Mouse (Mus musculus) ES-E14 (cell line): Measurements from ENCODE around the gene Mtss1l. TPM values are rescaled to one million over a fixed set of nuclear protein-coding genes. Genes with fewer than 3 reads are reported as not detected.

ENCODE experiments used
- DNase-seq: peaks from one replicate; pipeline ENCODE4 v3.0.0-alpha.2; 2013; ENCODE audit warnings: low read depth, low spot score
- H3K27ac ChIP-seq: 2 replicates; pipeline ENCODE4 v1.5.1; 2012; ENCODE audit warnings: low read depth, mild to moderate bottlenecking, low read length, moderate library complexity, mixed read lengths; ENCODE audit not compliant: poor library complexity, insufficient read depth, severe bottlenecking
- H3K36me3 ChIP-seq: 2 replicates; pipeline ENCODE4 v1.6.1; 2012; ENCODE audit warnings: mild to moderate bottlenecking, low read length, moderate library complexity, mixed read lengths; ENCODE audit not compliant: control insufficient read depth, poor library complexity, insufficient read depth, severe bottlenecking
- H3K4me1 ChIP-seq, 2 experiments: fragments of 150-350 bp in 1 of 2; sonication (generic) in 1 of 2; 2 replicates each; pipeline ENCODE4 v1.6.1; 2012; ENCODE audit warnings: low read length in 2 of 2, mild to moderate bottlenecking in 1 of 2, mixed read lengths in 1 of 2; ENCODE audit not compliant: control insufficient read depth in 2 of 2, insufficient read depth in 2 of 2, poor library complexity in 1 of 2
- H3K4me3 ChIP-seq, 2 experiments: fragments of 150-350 bp in 1 of 2; sonication (generic) in 1 of 2; 2 replicates each; pipeline ENCODE4 v1.5.1; 2012; ENCODE audit warnings: low read length in 2 of 2, low read depth in 1 of 2, mild to moderate bottlenecking in 1 of 2, mixed read lengths in 1 of 2; ENCODE audit not compliant: insufficient read depth in 1 of 2, poor library complexity in 1 of 2, severe bottlenecking in 1 of 2
- H3K9ac ChIP-seq: 2 replicates; pipeline ENCODE4 v1.6.1; 2012; ENCODE audit warnings: low read depth, mild to moderate bottlenecking, low read length, mixed read lengths; ENCODE audit not compliant: poor library complexity, insufficient read depth, severe bottlenecking
- H3K9me3 ChIP-seq: fragments of 150-350 bp; sonication (generic); 2 replicates; pipeline ENCODE4 v1.6.1; 2012; ENCODE audit warnings: low read depth, mild to moderate bottlenecking, low read length; ENCODE audit not compliant: control insufficient read depth, insufficient read depth
- CHD2 ChIP-seq: IDR thresholded peaks from 2 replicates; pipeline ENCODE4 v1.6.1; 2014; ENCODE audit warnings: mild to moderate bottlenecking, low read depth, low read length, inconsistent platforms
- HCFC1 ChIP-seq: IDR thresholded peaks from 2 replicates; pipeline ENCODE4 v1.6.1; 2012; ENCODE audit warnings: low read length, inconsistent platforms, borderline replicate concordance; ENCODE audit not compliant: insufficient read depth
- MAFK ChIP-seq: IDR thresholded peaks from 2 replicates; pipeline ENCODE4 v1.6.1; 2014; ENCODE audit warnings: mild to moderate bottlenecking, low read depth, low read length, inconsistent platforms; ENCODE audit not compliant: insufficient read depth
- ZC3H11A ChIP-seq: IDR thresholded peaks from 2 replicates; pipeline ENCODE4 v1.6.1; 2012; ENCODE audit warnings: low read depth, mild to moderate bottlenecking, inconsistent platforms, low read length, borderline replicate concordance
- ZNF384 ChIP-seq: IDR thresholded peaks from 2 replicates; pipeline ENCODE4 v1.6.1; 2012; ENCODE audit warnings: low read depth, low read length, inconsistent platforms
- in situ Hi-C, 2 experiments: fragments of 600-800 bp; cut with MboI; formaldehyde crosslinking; loops; one replicate each; pipeline ENCODE4 v1.15.1; 2025; ENCODE audit warnings: low sequenced_read_pairs in 2 of 2, inconsistent platforms in 1 of 2; ENCODE audit not compliant: unreplicated experiment in 2 of 2
- total RNA-seq: library from RNA; depleted of rRNA; stranded (reverse); fragments of 300-350 nt; gene quantifications from 2 replicates; pipeline ENCODE4 v1.2.3, GENCODE M21; 2012

Mtss1l gene
- total RNA-seq, 1 experiment = 3.6 TPM

GRCm38 (mm10) chr8:110740629-110741175 is 19.4 kb downstream of the Mtss1l start:
- H3K27ac ChIP-seq = no peak overlapping the region
- H3K36me3 ChIP-seq = no peaks in the 10 kb centered on the region

GRCm38 (mm10) chr8:110741816-110742451 is 20.7 kb downstream of the Mtss1l start:
- no peak for TF ChIP-seq MAFK
- TF ChIP-seq CHD2 = no peak
- TF ChIP-seq HCFC1 = no peak
- no peak for TF ChIP-seq ZC3H11A
- Histone ChIP-seq H3K9ac (peak overlapping the region; percentile 1; the same call in 1 of the 2 replicates), H3K36me3 (no peaks in the 10 kb centered on the region), H3K4me3 (peak overlapping the region; percentile 11 to 34; a peak in 2 of 4 replicates), H3K27ac (no peak overlapping the region), H3K4me1 (peaks cover 0 to 8% of the 10 kb centered on the region in 2 experiments; a peak in 1 of 4 replicates), H3K9me3 (no peaks in the 10 kb centered on the region)
- no peak for DNase-seq
- in situ Hi-C loops = no loop called here

More at GRCm38 (mm10) chr8:110740629-110741175, 19.4 kb downstream of the Mtss1l start:
- H3K4me3 ChIP-seq = no peak overlapping the region
- no peak for DNase-seq
- H3K4me1 ChIP-seq = peaks cover 0 to 10% of the 10 kb centered on the region in 2 experiments; a peak in 1 of 4 replicates
- in situ Hi-C loops = no loop called here
- H3K9ac ChIP-seq = no peak overlapping the region
- TF ChIP-seq CHD2 (no peak), ZNF384 (no peak), HCFC1 (no peak), ZC3H11A (no peak), MAFK (no peak)
- H3K9me3 ChIP-seq = no peaks in the 10 kb centered on the region

- H3K9me3 ChIP-seq = no peaks in the 10 kb centered on the region
- TF ChIP-seq ZNF384 = no peak
- TF ChIP-seq CHD2 = no peak
- TF ChIP-seq HCFC1 = no peak
- no peak for TF ChIP-seq MAFK
- no peak for TF ChIP-seq ZC3H11A
- in situ Hi-C loops = no loop called here
- peak overlapping the region; percentile 1; the same call in 1 of the 2 replicates for H3K9ac ChIP-seq
- H3K4me1 ChIP-seq = peaks cover 0 to 6% of the 10 kb centered on the region in 2 experiments; a peak in 1 of 4 replicates
- H3K27ac ChIP-seq = no peak overlapping the region
- peak overlapping the region; percentile 4 to 34; a peak in 2 of 4 replicates for H3K4me3 ChIP-seq
- DNase-seq = no peak
- H3K36me3 ChIP-seq = no peaks in the 10 kb centered on the region
Measured at GRCm38 (mm10) chr8:110742452-110742818, 21.2 kb downstream of the Mtss1l start.

- in situ Hi-C loops = no loop called here
- no peak for DNase-seq
- H3K27ac ChIP-seq = no peak overlapping the region
Measured at GRCm38 (mm10) chr8:110745162-110745561, 23.9 kb downstream of the Mtss1l start.

More at GRCm38 (mm10) chr8:110745162-110745561, 23.9 kb downstream of the Mtss1l start:
- Histone ChIP-seq H3K9ac (no peak overlapping the region), H3K36me3 (no peaks in the 10 kb centered on the region), H3K4me3 (no peak overlapping the region), H3K4me1 (no peaks in the 10 kb centered on the region), H3K9me3 (no peaks in the 10 kb centered on the region)
- TF ChIP-seq HCFC1 = no peak
- no peak for TF ChIP-seq ZC3H11A
- no peak for TF ChIP-seq MAFK
- TF ChIP-seq ZNF384 = no peak
- no peak for TF ChIP-seq CHD2
